Mouse (Mus musculus) inflammation-experienced regulatory T-cells, adult 6 months (primary cell): Measurements from ENCODE around the gene Anxa6. TPM values are rescaled to one million over a fixed set of nuclear protein-coding genes. Genes with fewer than 3 reads are reported as not detected.

Experiments used
- ATAC-seq: one replicate; pipeline ENCODE4 v1.8.0; 2017
- polyA plus RNA-seq, 3 experiments: library from polyadenylated mRNA; unstranded; fragments of 100-300 nt; shearing (Covaris generic); gene quantifications; one replicate each; pipeline ENCODE4 v1.2.1; 2017

Gene Anxa6
- polyA plus RNA-seq, 3 experiments from 2014 or later: 347 to 625 (median 370) TPM

GRCm38 (mm10) chr11:54989920-54990319 lies 43.3 kb downstream of the Anxa6 start:
- ATAC-seq: no peak

GRCm38 (mm10) chr11:54988754-54989349 lies 44.4 kb downstream of the Anxa6 start:
- ATAC-seq: no peak

GRCm38 (mm10) chr11:54987974-54988373 lies 45.3 kb downstream of the Anxa6 start:
- no peak for ATAC-seq

- ATAC-seq: no peak
These were observed 48.2 kb downstream of the Anxa6 start for GRCm38 (mm10) chr11:54985086-54985485.

GRCm38 (mm10) chr11:54984581-54984980 lies 48.7 kb downstream of the Anxa6 start:
- no peak for ATAC-seq

GRCm38 (mm10) chr11:54984085-54984484 lies 49.2 kb downstream of the Anxa6 start:
- ATAC-seq: no peak

- no peak for ATAC-seq
These were observed 50.7 kb downstream of the Anxa6 start for GRCm38 (mm10) chr11:54982520-54982919.

- no peak for ATAC-seq
These were observed 51.6 kb downstream of the Anxa6 start for GRCm38 (mm10) chr11:54981630-54982029.

- no peak for ATAC-seq
These were observed 55.8 kb downstream of the Anxa6 start for GRCm38 (mm10) chr11:54977385-54977937.

- ATAC-seq: no peak
These were observed 56.9 kb downstream of the Anxa6 start for GRCm38 (mm10) chr11:54976351-54976750.

GRCm38 (mm10) chr11:54975756-54976155 lies 57.5 kb downstream of the Anxa6 start:
- no peak for ATAC-seq

- ATAC-seq: no peak
These were observed 57.9 kb downstream of the Anxa6 start for GRCm38 (mm10) chr11:54975340-54975739.

GRCm38 (mm10) chr11:54974639-54975038 lies 58.6 kb downstream of the Anxa6 start:
- no peak for ATAC-seq

GRCm38 (mm10) chr11:54973481-54974212 lies 59.6 kb downstream of the Anxa6 start:
- ATAC-seq: peak; percentile 67

- no peak for ATAC-seq
These were observed 60.5 kb downstream of the Anxa6 start for GRCm38 (mm10) chr11:54972789-54973188.

- ATAC-seq: peak; percentile 79
These were observed 61.1 kb downstream of the Anxa6 start for GRCm38 (mm10) chr11:54972049-54972723.

GRCm38 (mm10) chr11:54971365-54972048 lies 61.7 kb downstream of the Anxa6 start:
- no peak for ATAC-seq

GRCm38 (mm10) chr11:54965234-54965633 lies 68.0 kb downstream of the Anxa6 start:
- no peak for ATAC-seq

GRCm38 (mm10) chr11:54962810-54963209 lies 70.4 kb downstream of the Anxa6 start, which contains the start of gene Tnip1:
TSS of gene Tnip1 (minus strand) at chr11:54962917.
- peak; percentile 67 for ATAC-seq

GRCm38 (mm10) chr11:54961921-54962320 lies 71.3 kb downstream of the Anxa6 start:
- no peak for ATAC-seq

- no peak for ATAC-seq
These were observed 71.9 kb downstream of the Anxa6 start for GRCm38 (mm10) chr11:54961164-54961850.

- no peak for ATAC-seq
These were observed 73.0 kb downstream of the Anxa6 start for GRCm38 (mm10) chr11:54960251-54960650.
